Mouse (Mus musculus) ES-CJ7 (cell line): ENCODE results near the gene Ralgapa2.

ENCODE experiments used
- DNase-seq: peaks from one replicate; pipeline ENCODE4 v3.0.0; 2011; ENCODE audit warnings: low read depth, low spot score

Ralgapa2 gene

GRCm38 (mm10) chr2:146259787-146260560 lies 252.2 kb downstream of the Ralgapa2 start:
- no peak for DNase-seq

DNA sequence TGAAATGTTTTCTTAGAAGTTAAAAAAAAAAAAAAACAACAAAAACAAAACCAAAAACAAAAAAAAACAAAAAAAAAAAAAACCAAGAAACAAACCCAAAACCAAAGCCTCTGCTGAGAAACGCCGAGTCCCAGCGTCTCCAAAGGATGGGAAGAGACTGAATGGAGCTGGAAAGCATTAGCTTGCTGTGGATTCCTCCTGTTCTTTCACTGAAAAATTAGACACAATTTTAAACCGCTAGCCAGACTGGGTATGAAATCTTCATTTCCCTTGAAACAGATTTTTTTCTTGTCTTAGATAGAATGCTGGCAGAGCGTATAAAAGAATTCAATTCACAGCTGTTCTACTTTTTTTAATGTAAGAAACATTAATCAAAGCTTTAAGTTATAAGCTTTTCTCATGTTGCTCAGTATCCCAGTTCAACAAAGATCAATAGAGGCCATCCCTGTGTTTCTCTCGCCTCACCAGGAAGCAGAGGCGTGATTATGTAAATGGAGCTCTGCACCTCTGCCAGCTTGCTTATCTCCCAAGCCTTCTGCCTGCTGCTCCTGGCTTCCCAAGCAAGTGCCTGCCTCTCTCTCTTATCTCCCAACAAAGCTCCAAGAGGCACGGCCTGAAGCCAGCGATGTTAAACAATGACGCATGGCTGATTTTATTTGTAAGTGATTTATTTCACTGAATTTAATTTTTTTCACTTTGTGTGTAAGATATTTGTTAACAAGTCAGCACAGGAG lies 253.2 kb downstream of the Ralgapa2 start:
- no peak for DNase-seq

- no peak for DNase-seq
These were observed 254.5 kb downstream of the Ralgapa2 start for GRCm38 (mm10) chr2:146257609-146258008.

DNA sequence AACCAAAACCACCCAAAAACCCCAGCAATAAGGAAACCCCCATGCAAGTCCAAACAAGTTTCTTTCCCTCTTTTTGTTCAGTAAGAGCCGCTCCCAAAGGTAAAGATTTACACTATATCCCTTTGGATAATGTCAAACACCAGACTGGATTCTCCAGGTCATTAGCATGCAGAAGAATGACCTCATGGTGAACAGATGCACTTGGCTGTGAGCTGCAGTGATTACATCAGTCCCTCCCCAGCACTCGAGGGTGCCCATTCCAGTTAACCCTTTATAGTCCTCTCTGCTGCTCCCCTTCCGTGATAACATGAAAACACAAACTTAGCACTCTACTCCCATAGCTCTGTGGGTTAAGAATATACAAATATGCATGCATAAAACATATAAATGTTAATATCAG lies 255.1 kb downstream of the Ralgapa2 start:
- no peak for DNase-seq

DNA sequence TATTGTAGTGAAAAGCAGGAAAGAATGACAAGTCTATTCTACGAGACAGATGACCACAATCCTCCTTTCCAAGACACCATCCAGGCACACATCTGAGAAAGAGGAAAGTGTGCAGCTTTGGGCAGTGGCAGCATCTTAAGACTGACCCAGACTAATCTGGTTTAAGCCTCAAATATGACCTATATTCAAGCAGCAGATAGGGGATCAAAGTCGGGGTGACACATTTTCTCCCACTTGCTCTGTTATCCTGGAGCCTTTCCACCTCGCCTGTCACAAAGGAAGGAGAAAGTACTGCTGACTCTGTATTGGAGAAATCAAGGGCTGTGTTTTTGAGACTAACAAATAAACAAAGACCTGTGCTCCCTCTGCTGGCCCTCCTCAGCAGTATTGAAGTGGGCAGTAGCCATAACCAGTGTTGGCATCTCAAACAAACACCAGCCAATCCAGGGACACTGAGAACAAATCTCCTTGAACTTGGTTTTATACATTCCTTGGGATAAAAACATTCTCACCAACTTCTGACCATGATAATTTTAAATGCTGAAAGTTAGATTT lies 255.7 kb downstream of the Ralgapa2 start:
- DNase-seq: peak; percentile 6

GRCm38 (mm10) chr2:146255636-146256035 lies 256.5 kb downstream of the Ralgapa2 start:
- DNase-seq: no peak

DNA sequence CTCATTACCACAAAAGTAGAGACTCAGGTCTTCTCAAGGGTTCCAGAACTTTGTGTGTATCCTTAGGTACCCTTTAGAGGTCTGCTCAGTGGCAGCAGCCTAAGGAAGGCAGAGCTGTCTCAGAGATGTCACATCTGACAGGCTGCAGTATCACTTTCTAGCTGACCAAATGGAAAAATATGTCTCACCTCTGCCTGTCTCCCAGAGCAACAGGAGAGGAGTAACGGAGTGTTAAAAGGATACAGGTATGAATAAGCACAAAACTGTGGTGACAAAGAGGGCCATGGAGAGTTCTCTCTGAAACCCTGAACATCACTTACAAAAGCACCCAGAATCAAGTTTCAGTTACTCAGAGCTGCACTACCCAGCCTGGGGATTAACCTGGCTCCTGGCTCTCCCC lies 257.8 kb downstream of the Ralgapa2 start:
- no peak for DNase-seq

- no peak for DNase-seq
These were observed 261.8 kb downstream of the Ralgapa2 start for GRCm38 (mm10) chr2:146250236-146250904.

GRCm38 (mm10) chr2:146249033-146249432 lies 263.1 kb downstream of the Ralgapa2 start:
- no peak for DNase-seq

DNA sequence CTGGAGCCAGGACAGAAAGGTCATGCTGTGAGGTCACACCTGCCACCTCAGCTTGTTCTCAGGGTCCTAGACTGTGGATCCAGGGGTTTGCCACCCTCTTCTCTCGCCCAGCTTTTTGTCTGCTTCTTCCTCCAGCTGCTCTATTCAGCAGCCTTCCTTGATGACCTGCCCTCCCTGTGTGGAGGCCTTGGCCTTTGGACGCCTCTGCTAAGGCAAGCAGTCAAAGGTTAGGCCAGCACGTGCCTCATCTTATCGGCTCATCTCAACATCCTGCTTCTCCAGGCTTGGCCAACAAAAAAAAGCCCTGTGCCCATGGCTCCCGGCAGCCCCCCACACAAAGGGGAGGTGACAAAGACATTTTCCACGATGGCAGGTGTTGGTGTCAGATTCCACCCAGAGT lies 264.6 kb downstream of the Ralgapa2 start:
- peak; percentile 30 for DNase-seq

GRCm38 (mm10) chr2:146246409-146247075 lies 265.6 kb downstream of the Ralgapa2 start:
- no peak for DNase-seq

DNA sequence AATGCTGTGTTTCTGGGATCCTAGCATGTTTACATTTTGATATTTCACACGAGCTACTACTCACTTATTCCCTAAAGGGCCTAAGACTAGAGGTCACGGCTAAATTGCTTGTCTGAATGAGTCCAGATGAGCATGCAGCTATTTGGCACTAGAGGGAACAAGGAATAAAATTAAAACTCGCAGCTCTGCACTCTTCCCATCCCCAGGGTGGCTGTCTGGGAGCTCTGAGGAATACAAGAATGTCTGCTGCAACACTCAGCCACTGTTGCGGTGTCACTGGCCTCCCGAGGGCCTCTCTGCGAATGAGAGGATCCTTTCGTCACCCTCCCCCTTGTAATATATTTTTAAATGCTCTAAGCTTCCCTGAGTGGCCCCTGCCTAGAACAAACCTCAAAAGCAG lies 266.7 kb downstream of the Ralgapa2 start:
- DNase-seq: no peak

DNA sequence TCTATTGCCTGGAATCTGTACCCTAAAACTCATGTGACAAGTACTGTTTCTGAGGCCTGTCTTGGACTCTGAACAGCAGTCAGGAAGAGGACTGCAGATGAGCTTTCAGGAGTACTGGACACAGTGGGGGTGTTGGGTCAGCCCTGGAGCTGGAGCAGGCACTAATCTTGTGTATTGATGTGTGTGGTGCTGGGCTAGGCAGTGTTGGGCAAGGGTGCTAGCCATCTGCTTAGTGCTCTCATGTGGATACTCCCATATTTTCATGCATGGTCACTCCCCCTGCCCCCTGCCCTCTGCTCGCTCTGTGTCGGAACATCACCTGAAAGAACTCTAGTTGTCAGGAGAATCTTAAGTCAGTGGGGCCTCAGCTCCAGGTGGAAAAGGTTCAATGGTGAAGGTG lies 268.1 kb downstream of the Ralgapa2 start:
- DNase-seq: no peak

DNA sequence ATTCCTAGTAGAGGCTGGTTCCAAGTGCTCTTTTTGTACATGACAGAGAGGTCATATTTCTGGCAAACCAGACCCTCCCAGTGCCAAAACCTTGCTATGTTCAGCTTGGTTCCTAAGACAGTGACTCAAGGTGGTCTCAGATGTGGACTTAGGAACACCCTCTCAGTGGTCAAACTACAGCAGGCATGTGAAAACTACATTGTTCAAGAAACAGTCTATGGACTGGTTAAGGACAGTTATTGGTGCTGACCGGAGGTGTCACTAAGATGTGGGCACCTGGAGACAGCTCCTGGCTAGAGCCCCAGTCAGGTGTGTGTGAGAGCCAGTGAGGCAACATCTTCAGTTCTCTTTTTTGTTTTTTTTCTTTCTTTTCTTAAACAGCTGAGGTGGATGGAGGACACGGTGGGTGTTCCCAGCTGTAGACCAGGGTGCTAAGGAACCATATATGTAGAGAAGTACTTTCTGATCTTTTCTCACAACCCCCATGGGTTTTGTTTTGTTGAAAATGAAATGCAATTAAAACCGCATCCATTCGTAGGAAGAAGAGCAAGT lies 272.9 kb downstream of the Ralgapa2 start:
- no peak for DNase-seq

DNA sequence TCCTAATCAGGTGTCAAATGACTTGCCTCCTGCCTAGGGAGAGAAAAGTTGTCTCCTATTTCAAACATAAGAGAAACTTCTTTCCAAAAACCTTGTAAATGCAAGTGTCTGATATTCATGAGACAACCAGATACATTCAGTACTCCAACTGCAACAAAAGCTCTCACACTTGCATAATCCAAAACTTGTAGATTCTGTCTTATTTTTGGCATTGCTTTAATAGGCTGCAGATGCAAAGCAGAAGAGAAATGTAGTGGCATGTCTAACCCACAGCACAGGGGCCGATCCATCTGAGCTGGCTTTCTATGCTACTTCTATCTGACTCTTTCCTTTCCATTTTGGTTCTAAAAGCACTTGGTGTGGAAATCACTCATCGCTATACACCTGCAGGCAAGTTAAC lies 280.7 kb downstream of the Ralgapa2 start:
- DNase-seq: no peak

- no peak for DNase-seq
These were observed 283.7 kb downstream of the Ralgapa2 start for GRCm38 (mm10) chr2:146228435-146228834.

DNA sequence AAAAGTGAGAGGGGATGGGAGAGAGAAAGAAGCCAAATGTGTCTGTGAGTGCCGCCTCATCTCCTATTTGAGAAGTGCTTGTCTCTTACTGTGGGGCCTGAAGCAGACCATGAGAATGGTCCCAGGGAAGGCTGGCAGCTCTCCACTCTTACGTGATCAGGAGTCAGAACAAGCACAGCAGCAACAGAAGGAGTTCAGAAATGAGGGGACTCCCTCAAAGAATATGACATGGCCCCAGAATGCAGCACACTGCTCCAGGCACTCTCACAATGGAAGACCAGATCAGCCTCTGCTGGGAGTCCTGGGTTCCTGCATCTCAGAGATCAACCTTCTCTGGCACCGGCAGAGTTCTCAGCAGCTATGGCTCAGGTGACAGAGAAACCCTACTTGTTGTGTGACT lies 284.5 kb downstream of the Ralgapa2 start:
- DNase-seq: peak; percentile 5

GRCm38 (mm10) chr2:146226484-146226883 lies 285.7 kb downstream of the Ralgapa2 start:
- peak; percentile 76 for DNase-seq

GRCm38 (mm10) chr2:146225818-146226217 lies 286.3 kb downstream of the Ralgapa2 start:
- DNase-seq: peak; percentile 50

DNA sequence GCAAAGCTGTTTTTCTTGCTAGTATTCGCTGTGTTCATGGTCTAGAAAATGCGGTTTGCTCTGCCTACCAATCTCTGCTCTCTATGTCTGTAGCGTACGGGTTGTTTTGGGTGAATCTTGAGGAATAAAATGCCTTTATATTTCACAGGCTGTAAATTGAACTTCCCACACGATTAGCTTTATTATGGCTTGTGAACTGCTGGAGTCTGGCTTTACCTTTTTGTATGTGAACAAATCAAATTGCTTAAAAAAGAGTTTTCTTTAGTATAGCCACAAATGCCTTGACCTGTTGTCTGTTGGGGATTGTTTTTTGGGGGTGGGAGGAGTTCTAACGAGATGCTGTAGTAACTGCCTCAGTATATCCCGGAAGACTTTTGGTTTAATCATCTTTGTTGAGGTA lies 288.0 kb downstream of the Ralgapa2 start:
- DNase-seq: no peak

- DNase-seq: peak; percentile 21
These were observed 288.8 kb downstream of the Ralgapa2 start for GRCm38 (mm10) chr2:146223176-146223905.
